Mouse (Mus musculus) cerebral cortex, adult 2 months (tissue): Measurements from ENCODE around the gene Cep112.

ENCODE experiments used
- WGBS: fragments of 180-500 bp; shearing (Covaris S2); methylation state at CpG from one replicate; pipeline ENCODE4 v1.1.7; 2018; 5-methylcytosine and 5-hydroxymethylcytosine counted together

Cep112 gene

DNA sequence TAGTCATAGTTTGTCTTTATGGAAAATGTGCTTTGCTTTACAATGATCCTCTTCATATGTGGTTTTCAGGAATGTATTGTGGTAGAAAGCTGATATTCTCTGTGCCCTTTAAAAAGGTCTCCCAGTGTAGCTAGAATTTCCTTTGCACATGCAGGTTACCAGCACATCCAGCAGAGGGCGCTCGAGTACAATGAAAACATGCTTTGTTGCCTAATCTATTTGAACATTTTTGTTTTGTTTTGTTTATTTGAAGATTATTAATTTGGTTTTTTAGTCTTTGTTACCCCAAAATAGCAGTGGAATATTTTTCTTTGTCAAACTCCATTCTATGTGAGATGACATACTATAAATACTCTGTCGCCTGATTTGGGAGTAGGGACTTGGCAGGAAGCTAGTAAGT lies 24.8 kb downstream of the Cep112 start:
- WGBS, result 6% methylated on average over 3 of the region's 3 CpGs

- WGBS, result 66% methylated on average over 3 of the region's 3 CpGs
These were observed 34.6 kb downstream of the Cep112 start for GRCm38 (mm10) chr11:108459599-108459998.

- 51% methylated on average over 8 of the region's 8 CpGs for WGBS
These were observed 39.1 kb downstream of the Cep112 start for GRCm38 (mm10) chr11:108464138-108464537.

- 68% methylated on average over 4 of the region's 4 CpGs for WGBS
These were observed 39.8 kb downstream of the Cep112 start for GRCm38 (mm10) chr11:108464715-108465301.

- WGBS, result 73% methylated on average over 7 of the region's 7 CpGs
These were observed 50.7 kb downstream of the Cep112 start for GRCm38 (mm10) chr11:108475738-108476137.

GRCm38 (mm10) chr11:108476226-108476625 lies 51.2 kb downstream of the Cep112 start:
- WGBS, result 77% methylated on average over 1 of the region's 1 CpGs

DNA sequence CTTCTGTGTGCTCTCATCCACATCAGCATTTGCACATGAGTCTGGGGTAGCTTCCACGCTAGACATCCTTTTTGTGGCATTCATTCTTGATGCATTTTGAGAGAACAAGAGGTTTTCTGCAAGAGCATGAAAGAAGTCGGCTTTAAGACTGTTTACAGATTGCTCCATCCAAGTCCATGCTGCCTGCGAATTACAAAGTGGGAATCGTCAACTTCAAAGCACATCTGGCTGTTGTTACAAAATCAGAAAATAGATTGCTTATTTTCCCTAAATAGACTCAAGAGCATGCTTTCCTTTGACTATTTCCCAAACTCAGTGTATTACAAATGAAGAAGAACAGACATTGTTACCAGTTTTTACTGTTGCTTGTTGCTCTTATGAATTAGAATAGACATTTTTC lies 59.0 kb downstream of the Cep112 start:
- WGBS, result 59% methylated on average over 4 of the region's 4 CpGs

- WGBS, result 88% methylated on average over 2 of the region's 2 CpGs
These were observed 63.3 kb downstream of the Cep112 start for GRCm38 (mm10) chr11:108488256-108488655.

DNA sequence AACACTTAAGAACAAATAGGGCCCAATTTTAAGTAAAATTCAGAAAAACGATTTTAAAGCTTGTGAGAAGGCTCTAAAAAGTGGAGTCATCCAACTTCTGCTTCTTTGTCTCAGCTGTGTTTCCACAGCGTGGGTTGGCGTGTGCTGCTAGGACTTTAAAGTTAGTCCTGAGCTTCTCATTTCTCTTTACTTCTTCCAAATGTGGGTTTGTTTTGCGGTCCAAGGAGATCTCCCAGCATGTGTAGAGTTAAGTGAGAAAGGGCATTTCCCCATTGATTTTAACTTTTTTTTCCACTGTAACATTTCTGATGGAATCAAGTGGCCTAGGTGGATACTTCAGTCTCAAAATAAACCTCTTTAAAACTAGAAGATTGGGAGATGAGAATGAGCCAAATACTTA lies 64.9 kb downstream of the Cep112 start:
- 77% methylated on average over 4 of the region's 4 CpGs for WGBS

- WGBS, result 94% methylated on average over 5 of the region's 5 CpGs
These were observed 83.2 kb downstream of the Cep112 start for GRCm38 (mm10) chr11:108508190-108508589.

- 77% methylated on average over 5 of the region's 5 CpGs for WGBS
These were observed 102.9 kb downstream of the Cep112 start for GRCm38 (mm10) chr11:108527725-108528363.

GRCm38 (mm10) chr11:108532901-108533300 lies 107.9 kb downstream of the Cep112 start:
- 68% methylated on average over 1 of the region's 1 CpGs for WGBS

- WGBS, result 97% methylated on average over 3 of the region's 3 CpGs
These were observed 109.0 kb downstream of the Cep112 start for GRCm38 (mm10) chr11:108534014-108534413.

GRCm38 (mm10) chr11:108552997-108553622 lies 128.1 kb downstream of the Cep112 start:
- 79% methylated on average over 4 of the region's 4 CpGs for WGBS

DNA sequence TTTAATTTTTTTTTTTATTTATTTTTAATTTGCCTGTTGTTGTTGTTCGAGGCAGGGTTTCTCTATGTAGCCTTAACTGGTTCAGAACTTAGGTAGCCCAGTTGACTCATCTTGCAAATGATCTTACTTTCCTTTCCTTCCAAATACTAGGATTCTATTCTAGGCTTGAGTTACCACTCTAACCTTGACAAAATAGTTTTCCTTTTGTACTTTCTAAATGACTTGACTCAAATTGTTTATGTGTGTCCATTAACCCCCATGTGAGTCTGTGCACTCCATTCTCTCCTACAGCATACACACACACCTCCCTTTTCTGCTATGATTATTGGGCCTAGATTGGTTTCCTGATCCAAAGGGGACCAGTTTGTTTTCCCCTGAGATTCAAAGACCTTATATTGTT lies 128.9 kb downstream of the Cep112 start:
- 92% methylated on average over 1 of the region's 1 CpGs for WGBS

DNA sequence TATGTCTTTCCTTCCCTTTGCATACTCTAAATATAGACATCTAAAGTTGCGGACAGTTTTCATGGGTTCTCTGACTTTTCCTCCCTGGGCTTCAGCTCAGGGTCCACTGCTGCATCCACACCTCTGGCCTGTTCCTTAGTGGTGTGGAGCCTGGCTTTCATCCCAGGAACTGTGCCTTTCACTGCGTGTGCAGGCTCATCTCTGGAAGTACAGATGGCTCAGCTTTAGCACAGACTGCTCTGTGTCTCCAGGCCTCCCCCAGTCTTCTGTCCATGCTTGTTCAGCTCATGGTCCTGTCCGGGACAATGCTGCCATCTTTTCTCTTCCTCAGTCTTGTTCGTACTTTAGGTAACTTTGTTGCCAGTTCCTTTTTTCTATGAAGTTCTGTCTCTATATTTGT lies 133.6 kb downstream of the Cep112 start:
- WGBS, result 64% methylated on average over 4 of the region's 4 CpGs

DNA sequence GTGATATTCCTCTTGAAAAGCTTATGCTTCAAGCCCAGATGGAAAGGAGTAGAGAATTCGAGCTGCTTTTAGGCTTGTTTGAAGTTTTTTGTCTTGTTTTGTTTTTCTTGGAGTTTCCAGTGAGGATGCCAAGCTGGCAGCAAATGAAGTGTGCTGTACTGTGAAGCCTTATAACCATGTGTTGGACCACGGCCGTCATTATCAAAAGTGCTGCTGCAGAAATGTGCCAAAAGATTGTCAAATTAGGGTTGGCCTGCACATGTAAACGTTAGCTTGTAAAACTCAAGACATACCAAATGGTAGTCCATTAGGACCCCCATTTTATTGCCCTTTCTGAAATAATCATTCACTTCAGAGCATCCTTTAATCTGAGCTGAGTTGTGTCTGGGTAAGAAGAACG lies 137.1 kb downstream of the Cep112 start:
- WGBS, result 63% methylated on average over 5 of the region's 5 CpGs

DNA sequence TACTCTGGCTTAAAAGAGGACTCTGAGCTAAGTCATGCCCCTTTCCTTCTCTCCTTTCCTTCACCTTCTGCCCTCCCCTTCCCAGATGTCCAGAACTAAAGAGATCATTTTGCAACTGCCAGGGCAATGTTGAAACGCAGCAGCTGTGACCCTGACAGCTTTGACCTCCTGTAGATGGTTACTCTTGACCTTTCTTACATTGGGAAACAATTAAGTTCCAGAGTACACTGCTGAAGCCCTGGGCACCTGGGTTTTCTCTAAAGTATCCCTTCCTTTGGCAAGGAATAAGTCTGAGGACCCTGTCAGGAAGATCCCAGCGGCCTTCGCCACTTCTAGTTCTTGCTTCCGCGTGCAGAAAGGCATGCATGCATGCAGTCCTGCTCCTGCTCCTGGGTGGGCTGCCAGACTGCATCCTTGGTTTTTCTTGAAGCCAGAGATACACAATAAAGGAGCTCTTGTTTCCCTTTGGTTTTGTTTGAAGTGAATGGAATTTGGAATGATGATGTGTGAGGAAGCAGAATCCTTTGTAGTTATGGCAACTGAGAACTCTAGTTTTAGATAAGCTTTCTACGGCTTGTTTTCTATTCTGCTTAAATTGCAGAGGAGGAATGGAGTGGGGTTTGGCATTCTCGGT lies 161.7 kb downstream of the Cep112 start:
- 50% methylated on average over 7 of the region's 7 CpGs for WGBS

GRCm38 (mm10) chr11:108593207-108593958 lies 168.4 kb downstream of the Cep112 start:
- 75% methylated on average over 5 of the region's 5 CpGs for WGBS

GRCm38 (mm10) chr11:108593959-108594579 lies 169.1 kb downstream of the Cep112 start:
- 53% methylated on average over 2 of the region's 2 CpGs for WGBS

DNA sequence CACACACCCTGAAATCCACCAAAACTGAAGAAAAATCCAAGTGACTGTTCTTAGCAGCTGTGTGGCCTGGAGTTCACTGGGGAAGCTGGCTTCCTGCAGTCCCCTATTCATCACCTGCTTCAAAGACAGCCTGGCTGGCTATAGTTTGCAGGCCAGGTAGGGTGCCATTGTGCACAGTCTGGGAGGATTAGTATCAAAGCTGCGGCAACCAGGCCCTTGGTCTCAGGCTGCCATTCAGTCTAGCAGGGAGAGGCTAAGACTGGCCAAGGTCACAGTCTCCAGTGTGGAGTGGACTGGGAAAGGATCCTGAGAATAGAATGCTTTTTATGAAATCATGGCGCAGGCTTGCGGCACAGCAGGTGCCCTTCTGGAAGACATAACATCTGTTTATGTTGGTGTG lies 180.3 kb downstream of the Cep112 start:
- 39% methylated on average over 3 of the region's 3 CpGs for WGBS

DNA sequence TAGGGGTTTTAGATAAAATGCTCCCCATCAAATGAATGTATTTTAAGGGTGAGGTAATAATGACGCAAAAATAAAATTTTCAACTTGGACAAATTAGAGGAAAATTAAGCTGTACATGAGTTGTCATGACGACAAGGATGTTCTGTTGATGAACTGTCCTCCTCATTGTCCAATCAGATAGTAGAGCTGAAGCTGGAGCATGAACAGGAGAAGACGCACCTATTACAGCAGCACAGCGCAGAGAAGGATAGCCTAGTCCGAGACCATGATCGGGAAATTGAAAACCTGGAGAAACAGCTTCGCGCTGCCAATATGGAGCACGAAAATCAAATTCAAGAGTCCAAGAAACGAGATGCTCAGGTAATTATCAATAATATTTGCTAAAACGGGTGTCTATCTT lies 181.0 kb downstream of the Cep112 start:
- WGBS, result 80% methylated on average over 11 of the region's 11 CpGs
